Mouse (Mus musculus) CD8-positive naive resting alpha-beta T cell, adult 2 months (primary cell): ENCODE measurements around the gene Rhbdd1.

Experiments
- DNase-seq, 2 experiments: peaks; one replicate each; pipeline ENCODE4 v3.0.0; 2022; ENCODE audit warnings: low read depth in 2 of 2, low spot score in 2 of 2

The Rhbdd1 gene

DNA sequence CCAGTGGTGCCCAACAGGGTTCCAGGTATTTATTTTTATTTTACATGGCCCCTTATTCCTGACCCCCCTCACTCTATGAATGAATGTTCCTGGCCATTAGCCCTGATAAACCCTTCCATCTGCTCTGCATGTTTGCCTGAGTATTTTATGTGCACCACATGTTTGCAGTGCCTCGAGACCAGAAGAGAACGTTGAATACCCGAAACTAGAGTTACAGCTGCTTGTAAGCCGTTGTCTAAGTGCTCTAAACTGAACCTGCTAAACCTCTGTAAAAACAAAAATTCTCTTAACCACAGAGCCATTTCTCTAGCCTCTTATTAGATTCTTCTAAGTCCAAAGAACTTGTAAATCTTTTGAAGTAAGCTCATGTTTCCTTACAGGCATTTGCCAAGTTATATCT, 45.0 kb downstream of the Rhbdd1 start:
- DNase-seq: no peak

DNA sequence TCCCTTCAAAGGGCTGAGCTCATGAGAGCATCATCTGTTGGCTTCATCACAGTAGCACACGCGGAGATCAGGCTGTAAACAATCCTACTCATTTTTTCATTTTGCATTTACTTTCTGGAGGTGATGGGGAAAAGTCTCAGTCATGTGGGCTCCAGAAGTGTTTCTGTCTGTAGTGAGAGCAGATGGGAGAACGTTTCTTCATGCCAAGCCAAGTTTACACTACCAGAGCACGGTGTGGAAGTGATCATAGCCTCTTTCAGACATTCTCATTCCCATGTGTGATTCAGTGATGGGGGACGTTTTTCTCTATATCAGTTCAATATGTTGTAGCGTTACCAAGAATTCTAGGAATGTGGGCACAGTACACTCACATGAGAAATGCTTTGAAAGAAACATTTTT, 45.9 kb downstream of the Rhbdd1 start:
- DNase-seq: no peak

DNA sequence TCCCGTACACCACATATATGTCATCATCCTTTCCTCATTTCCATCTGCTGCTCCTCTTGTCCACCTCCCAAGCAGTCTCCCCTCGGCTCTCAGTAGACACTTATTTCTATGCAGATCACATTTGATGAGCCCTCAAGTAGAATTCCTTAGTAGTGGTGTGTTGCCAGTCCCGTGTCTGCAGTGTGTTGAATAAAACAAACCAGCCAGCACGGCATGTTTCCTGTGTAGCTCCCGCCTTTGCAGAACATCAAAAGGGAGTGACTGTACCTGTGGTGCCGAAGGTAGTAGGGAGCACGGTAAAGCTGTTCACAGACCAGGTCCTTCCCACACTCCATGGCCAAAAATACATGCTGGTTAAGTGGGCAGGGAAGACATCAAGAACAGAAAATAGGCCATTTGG, 47.8 kb downstream of the Rhbdd1 start:
- no peak for DNase-seq

DNA sequence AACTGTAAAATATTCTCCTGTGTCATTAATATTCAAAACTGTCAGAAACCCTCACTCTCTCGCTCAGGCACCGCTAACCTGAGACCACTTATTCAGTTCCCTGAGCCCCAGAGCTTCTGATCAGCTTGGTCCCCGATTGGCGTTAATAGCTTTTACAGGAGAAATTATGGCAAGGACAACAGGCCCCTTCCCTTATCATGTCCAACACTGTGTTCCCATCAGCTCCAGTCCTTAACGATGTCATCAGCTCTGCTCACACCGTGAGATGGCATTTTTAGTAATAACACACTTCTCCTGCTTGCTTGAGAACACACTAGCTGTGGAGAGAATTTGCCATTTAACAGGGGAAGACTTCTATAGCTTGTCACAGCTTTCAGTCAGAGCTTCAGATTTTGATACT, 48.2 kb downstream of the Rhbdd1 start:
- no peak for DNase-seq

DNA sequence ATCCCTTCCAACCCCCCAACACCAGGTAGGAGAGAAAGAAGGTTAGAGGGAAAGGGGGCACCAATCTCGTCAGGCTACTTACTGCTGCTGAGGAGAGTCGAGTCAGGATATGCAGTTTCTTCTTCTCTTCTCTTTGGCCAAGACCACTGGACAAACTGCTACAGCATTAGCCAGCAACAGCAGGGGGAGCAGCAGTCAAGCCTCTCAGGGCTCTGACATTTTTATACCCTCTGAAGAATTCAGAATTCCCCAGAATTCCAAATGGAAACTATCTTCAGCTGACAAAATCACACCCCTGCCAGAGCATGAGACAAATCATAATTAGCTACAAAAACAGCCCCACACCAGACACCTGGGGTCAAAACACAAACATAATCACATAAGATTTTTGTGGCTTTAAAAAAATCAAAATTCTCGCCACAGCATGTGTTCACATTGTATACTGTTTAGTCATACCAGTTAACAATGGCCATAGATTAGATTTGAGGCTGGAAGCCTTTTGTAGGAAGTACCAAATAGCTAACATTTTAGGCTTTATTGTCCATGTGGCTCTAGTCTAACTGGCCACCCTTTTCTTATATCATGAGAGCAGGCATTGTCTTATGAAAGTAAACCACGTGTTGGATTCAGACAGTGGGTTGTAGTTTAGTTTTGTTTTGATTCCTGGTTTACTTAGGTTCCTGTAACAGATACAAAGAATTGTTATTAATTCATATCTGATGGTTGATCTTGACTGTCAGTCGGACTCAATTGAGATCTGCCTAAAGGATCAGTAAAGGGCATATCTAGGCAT, 55.6 kb downstream of the Rhbdd1 start:
- no peak for DNase-seq

DNA sequence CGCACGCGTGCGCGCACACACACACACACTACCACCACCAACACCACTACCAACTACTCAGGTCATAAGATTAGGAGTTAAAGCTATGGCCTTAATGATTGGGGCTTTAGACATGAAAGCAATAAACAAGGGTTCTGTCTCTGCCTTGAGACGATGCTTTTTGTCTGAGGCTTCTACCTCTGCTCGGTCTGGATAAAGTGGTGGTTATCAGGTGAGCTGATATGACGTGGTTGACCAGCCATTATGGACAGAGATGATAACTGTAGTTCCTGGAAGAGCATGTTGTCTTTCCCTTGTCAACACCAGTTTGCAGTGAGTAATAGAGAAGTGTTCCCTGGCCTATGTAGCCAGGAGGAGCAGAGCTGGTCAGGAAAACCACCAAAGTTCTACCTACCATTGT, 57.7 kb downstream of the Rhbdd1 start:
- DNase-seq: no peak

DNA sequence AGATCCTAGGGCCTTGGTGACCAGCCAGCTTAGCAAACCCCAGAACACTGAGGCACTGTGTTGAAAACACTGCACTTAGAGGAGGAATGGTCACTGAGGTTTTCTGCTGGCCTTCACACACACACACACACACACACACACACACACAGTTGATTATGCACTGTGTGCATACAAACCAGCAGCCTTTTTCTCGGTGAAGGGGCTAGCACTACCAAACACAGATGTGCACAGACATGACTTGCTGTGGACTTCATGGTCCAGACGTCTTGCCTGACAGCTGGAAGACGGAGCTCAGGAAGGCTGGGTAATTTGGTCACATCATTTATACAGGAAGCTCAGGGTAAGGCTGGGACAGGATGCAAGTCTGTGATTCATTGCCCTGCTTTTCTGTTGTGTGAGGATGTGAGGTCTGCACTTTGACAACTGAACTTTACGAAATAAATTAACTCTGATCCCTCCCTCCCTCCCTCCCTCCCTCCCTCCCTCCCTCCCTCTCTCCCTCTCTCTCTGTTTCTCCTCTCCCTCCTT, 58.6 kb downstream of the Rhbdd1 start:
- no peak for DNase-seq

DNA sequence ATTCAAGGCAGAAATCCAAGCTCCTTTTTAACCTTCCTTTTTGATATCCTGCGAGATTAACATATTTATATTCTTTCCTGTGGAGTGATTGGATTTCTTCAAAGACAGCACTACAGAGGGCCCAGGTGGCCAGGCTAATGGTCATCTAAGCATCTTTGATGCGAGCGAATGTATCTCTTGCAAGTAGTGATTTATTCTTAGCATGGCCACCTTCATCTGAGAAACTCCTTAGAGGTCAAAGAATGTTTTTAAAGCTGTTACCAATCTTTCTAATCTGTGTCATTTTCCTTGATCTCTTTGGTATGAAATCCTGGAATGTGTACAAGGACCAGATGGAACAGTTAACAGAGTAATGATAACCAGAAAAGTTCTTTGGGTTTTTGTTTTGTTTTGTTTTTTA, 59.2 kb downstream of the Rhbdd1 start:
- DNase-seq: no peak

DNA sequence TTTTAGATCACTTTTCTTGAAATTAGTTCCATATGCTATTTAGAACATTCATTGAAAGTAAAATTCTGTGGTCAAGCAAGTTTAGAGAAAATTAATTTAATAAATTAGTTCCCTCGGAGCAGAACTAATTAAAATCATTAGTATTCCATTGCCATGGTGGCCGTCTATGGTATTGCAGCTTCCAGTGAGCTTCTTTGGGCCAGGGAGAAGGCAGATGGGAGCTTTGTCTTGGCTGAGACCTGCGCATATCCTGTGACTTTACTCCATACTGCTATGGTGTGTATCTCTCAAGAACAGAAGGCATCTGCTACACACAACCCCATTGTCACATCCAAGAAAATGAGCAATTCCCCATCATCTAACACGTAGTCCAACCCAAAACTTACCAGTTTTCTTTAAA, 65.7 kb downstream of the Rhbdd1 start:
- DNase-seq: no peak

DNA sequence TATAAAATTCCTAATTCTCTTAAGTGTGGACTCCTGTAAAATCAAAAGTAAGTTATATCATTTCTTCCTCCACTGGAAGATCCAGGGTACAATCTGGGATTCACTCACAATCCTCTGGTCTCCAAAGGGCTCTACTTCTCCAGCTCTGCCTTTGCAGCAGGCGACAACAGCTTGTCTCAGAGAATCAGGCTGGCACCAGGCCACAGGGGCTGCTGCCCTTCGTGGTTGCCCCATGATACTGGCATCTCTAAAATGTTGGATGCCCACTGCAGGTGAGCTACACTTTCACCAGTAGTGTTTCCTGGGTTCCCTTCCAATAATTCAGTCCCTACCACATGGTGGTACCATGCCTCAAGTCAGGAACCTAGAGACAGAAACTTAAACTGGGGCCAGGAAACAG, 67.9 kb downstream of the Rhbdd1 start:
- no peak for DNase-seq

DNA sequence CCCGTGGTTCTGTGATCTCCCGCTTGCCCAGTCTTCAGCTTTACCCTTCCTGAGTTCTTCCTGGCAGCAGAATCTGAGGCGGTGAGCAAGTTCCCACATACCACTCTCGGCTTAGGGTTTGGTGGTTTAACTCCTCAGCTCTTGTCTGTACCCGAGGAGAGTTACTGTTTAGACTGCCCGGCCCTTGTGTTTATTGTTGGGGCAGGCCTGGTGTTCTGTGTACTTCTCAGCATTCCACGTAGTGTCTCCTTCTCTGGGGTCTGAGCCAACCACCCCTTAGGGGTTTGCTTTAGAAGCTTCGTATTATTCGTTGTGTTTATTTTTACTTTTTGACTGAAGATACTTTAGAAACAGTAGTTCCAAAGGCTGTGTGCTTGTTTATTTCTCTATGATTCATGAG, 68.8 kb downstream of the Rhbdd1 start:
- DNase-seq: no peak

DNA sequence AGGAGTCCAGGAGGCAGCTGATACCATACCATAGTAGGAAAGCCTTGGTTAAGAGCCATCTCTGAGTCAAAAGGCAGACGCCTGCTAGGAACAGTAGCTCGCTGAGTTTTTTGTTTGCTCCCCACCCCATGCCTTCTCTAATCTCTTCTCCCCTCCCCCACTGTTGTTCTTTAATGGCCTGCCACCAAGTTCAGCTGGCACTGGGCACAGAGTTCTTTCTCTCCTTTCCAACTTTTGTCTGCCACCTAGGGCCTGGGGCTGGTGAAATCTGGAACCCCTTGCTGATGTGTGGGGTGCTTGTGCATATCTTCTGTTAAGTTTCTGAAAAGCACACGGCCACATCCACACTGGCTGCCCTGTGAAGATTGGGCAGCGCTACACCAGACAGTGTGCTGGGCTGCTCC, 69.6 kb downstream of the Rhbdd1 start:
- no peak for DNase-seq

DNA sequence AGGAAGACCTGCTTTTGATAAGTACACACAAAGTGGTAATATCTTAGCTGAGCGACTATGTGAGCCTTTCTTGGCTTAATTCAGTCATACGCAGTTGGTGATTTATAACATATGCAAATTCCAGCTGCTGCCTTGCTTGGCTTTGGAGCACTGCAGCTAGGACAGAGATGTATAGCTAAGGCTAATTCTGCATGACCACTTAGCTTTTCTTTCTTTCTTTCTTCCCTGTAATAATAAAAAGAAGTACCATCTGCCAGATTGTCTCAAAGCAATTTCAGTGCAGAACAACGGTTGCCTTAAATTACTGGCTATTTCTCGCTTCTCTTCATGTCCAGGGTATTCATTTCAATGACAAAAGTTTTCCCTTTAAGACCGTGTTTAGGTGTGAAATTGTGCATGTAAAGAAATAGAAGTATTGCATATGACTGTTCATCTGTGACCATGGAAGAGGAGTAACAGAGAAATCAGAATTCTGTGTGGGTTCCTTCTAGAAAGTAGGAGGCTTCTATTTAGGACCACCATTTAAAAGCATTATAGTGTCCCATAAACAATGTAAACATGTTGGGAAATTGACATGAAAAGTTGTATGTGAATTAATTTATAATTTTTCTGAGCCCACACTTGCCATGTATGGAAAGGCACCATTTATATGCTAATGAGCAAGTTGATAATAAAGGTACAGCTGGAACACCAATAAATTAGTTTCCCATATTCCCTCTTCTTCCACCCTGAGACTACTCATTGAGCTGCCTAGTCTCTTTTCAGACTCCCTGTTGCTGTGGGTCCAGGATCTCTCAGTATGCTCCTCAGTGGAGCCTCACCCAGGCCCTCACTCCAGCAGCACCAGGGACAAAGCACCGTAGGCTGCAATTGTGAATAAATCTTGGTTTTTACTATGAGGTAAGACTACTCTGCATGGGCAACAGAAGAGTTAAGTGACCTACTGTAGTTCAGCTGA, 70.8 kb downstream of the Rhbdd1 start:
- no peak for DNase-seq

DNA sequence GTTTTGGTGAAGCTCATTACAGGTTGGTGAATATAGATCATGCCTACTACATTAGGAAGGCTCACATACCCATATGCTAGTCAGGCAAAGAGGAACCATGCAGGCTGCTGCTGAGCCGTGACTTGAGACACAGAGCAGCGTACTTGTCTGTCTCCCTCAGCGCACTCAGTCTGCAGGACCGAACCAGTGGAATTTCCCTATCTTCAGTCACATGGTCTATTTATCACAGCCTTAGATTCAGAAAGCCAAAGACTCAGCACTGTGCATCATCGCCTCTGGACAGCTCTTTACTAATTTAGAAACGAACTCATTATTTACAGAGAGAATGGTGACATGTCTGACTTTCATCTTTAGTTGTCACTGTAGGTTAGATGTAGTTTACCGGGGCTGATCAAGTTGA, 73.1 kb downstream of the Rhbdd1 start:
- DNase-seq: no peak

DNA sequence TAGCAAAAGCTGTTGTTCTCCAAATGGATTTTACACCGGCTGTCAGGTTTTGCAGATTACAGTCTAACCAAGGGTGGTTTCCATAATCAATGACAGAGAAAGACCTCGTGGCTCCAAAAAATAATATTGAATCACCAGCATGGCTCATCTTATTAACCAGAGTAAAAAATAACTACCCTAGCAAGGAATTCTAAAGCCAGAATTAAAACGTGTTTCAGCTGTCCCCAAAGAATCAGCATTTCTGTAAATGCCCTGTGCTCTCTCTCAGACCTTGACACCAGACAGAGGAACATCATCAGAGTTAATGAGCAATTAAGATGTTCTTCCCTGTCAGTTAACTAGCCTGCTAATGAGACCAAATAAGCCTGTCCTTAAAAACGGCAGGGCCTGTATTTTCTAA, 79.1 kb downstream of the Rhbdd1 start:
- no peak for DNase-seq

DNA sequence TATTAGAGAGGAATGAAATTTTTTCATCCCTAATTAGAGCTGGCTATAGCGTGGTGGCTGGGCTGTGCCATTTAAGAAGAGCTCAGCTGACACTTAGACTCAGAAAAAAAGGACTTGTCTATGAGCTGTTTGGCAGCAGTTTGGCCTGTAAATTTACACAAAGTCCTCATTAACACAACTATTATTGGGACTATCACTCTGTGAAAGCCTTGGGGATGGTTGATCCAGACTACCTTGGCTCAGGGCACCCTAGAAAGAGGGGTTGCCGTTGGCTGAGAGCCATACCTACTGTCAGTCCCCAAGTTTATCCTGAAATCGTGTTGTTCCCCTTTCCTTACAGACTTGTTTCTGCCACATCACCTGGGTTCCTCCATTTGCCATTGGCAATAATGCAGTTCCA, 91.5 kb downstream of the Rhbdd1 start:
- no peak for DNase-seq

DNA sequence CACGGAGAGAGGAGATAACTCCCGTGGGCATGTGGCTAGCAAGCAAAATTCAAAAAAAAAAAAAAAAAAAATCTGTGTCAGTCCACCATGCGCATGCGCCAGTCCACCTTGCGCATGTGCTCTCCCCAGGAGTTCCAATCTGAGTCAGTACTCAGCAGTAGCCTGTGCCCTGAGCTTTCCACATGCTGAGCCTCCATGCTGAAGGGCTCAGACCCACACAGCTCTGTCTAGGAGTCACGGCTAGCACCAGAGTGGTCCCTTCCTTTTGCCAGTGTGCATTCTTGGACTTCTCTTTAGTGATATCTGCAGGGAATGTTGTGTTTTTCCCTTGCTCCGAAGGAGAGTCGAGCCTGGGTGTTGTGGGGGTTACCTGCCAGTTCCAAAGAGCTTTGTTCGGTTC, 93.0 kb downstream of the Rhbdd1 start:
- DNase-seq: no peak

DNA sequence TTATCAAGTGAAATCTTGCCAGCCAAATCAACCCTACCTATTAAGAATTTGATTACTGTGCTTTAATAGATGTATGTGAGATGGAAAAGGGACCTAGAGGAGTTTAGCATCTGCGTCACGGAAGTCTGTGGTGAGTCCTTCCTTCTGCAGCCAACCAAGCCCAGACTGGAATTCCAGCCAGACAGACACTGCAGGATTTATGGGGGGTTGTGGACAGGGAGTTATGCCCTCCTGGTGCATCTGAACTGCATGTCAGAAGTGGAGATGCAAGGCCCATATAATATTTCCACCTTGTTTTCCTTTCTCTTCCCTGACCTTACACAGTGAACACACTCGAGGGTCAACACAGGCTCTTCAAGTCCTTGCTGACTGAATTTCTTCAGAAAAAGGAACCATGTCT, 94.3 kb downstream of the Rhbdd1 start:
- DNase-seq: no peak

DNA sequence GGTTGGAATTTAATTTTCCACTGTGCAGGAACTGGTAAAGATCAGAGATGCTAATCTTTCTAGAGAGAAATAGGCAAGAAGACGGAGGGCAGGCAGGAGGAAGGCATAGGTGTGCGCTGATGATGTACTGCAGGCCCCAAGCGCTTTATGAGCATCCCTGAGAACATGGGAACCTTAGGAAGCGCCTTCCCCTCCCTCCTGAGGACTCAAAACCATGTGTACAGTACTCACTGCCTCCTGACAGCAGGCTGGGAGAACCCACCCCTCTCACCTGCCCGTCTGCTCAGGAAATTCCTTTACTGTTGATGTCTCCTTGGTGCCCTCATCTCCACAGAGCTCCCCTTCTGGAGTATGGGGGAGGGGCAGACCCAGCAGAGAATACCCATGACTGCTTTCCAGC, 95.3 kb downstream of the Rhbdd1 start:
- no peak for DNase-seq

DNA sequence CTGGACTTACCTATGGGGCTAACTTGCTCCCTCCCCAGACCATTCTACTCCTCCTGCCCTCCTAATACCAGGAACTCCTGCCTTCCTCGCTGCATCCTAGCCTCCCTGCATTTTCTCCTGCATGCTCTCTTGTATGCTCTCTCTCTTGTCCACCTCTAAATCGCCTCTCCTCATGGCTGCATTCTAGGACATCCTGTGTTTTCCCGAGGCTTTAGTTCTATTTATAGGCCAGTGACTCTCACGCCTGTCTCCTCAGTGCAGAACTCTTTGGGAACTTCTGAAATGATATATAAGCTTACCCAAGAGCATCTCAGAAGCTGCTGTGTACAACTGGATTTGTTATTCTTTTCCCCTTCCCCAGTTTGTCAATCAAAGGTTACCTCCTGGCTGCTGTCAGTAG, 95.8 kb downstream of the Rhbdd1 start:
- no peak for DNase-seq

DNA sequence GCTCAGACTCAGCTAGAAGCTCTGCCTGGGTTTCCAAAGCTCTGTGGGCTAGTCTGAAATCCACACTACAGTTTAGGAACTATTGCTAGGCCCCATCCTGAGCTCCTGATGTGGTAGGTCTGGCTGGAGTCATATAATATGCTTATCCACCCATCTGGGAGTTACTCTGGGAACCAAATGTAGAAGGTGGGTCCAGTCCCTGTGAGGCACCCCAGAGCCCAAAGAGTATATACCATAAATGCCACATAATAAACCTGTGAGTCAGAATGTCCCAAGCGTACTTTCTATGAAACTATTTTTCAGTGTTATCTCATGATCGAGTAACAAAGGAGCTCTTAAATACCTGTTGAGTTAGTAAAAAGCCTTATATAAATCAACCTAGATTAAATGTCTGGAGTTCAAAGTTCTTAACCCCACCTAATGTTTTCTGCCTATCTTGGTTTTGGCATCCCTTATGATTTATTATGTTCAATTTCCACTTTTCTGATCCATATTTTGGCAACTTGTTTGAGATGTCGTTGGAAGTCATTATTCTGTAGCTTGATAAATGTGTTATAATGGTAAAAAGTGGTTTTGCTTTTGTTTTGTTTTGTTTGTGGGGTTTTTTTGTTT, 98.3 kb downstream of the Rhbdd1 start:
- DNase-seq: no peak

DNA sequence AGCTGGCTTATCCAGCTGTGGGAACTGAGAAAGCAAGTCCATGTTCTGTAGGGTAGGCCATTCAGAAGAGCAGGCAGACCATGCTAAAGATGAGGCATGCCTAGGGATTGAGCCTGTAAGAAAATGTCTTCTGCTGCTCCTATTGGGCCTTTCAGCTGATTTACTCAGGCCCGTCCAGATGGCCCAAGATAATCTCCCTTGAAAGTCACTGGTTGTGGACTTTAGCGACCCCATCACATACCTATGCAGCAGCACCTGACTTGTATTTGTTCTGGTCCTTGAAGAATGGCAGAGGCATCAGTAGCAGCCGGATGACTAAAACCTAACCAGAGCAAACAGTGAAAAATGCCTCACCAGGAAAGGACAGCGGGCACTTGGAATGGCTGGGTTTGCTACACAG, 99.4 kb downstream of the Rhbdd1 start:
- DNase-seq: no peak
